Mouse (Mus musculus) intestine, embryonic 15.5 days (tissue): ENCODE measurements around the gene Rnf123. TPM values are rescaled to one million over a fixed set of nuclear protein-coding genes. Genes with fewer than 3 reads are reported as not detected.

Experiments
- ATAC-seq: fragments of 200-750 bp; cut with Nextera tagmentation; 2 replicates; pipeline ENCODE4 v1.8.0; 2017; ENCODE audit warnings: moderate TSS enrichment, moderate library complexity
- H3K27ac ChIP-seq: fragments of 300-500 bp; sonication (generic); 2 replicates; pipeline ENCODE4 v1.5.1; 2015; ENCODE audit warnings: mild to moderate bottlenecking, inconsistent platforms
- H3K27me3 ChIP-seq: fragments of 300-500 bp; sonication (generic); replicated peaks from 2 replicates; pipeline ENCODE4 v1.6.1; 2015; ENCODE audit warnings: inconsistent platforms
- H3K36me3 ChIP-seq: fragments of 300-500 bp; sonication (generic); 2 replicates; pipeline ENCODE4 v1.6.1; 2015; ENCODE audit warnings: inconsistent platforms
- H3K4me1 ChIP-seq: fragments of 300-500 bp; sonication (generic); replicated peaks from 2 replicates; pipeline ENCODE4 v1.6.1; 2015; ENCODE audit warnings: inconsistent platforms
- H3K4me2 ChIP-seq: fragments of 300-500 bp; sonication (generic); replicated peaks from 2 replicates; pipeline ENCODE4 v1.6.1; 2015; ENCODE audit warnings: mild to moderate bottlenecking, inconsistent platforms
- H3K4me3 ChIP-seq: fragments of 300-500 bp; sonication (generic); replicated peaks from 2 replicates; pipeline ENCODE4 v1.5.1; 2015; ENCODE audit warnings: inconsistent platforms
- H3K9ac ChIP-seq: fragments of 300-500 bp; sonication (generic); 2 replicates; pipeline ENCODE4 v1.6.1; 2015; ENCODE audit warnings: inconsistent platforms
- H3K9me3 ChIP-seq: fragments of 300-500 bp; sonication (generic); 2 replicates; pipeline ENCODE4 v1.6.1; 2016; ENCODE audit warnings: inconsistent platforms
- WGBS: fragments of 180-500 bp; shearing (Covaris S2); methylation state at CpG from one replicate; pipeline ENCODE4 v1.1.7; 2015; 5-methylcytosine and 5-hydroxymethylcytosine counted together
- polyA plus RNA-seq: library from polyadenylated mRNA; unstranded; fragments of >200 nt; fragmentation: Nextera tagmentation; extraction: Ambion mirVana; gene quantifications from 2 replicates; pipeline ENCODE4 v1.2.1, GENCODE M21; 2015

Rnf123 gene
- polyA plus RNA-seq, 1 experiment from 2014 or later, result 18.6 TPM

- Histone ChIP-seq H3K27me3 (no peaks in the 10 kb centered on the region), H3K4me1 (peaks cover 10% of the 10 kb centered on the region), H3K4me3 (no peak overlapping the region), H3K4me2 (no peak overlapping the region), H3K27ac (peak overlapping the region; percentile 33; the same call in 1 of the 2 replicates), H3K36me3 (no peaks in the 10 kb centered on the region), H3K9me3 (no peaks in the 10 kb centered on the region), H3K9ac (no peak overlapping the region)
- WGBS, result 61% methylated on average over 9 of the region's 9 CpGs
- no peak for ATAC-seq
Observed at GRCm38 (mm10) chr9:108072481-108072924, 10.6 kb downstream of the Rnf123 start.

- Histone ChIP-seq H3K4me3 (no peak overlapping the region), H3K27ac (no peak overlapping the region), H3K27me3 (no peaks in the 10 kb centered on the region), H3K4me2 (no peak overlapping the region), H3K4me1 (peaks cover 10% of the 10 kb centered on the region), H3K36me3 (no peaks in the 10 kb centered on the region), H3K9ac (no peak overlapping the region), H3K9me3 (no peaks in the 10 kb centered on the region)
- ATAC-seq, result 0 out of 2 replicates have a peak, but pooled peaks have one; percentile 43
- WGBS, result 64% methylated on average over 4 of the region's 4 CpGs
Observed at GRCm38 (mm10) chr9:108071801-108072200, 11.3 kb downstream of the Rnf123 start.

GRCm38 (mm10) chr9:108069529-108069928 lies 13.6 kb downstream of the Rnf123 start:
- Histone ChIP-seq H3K9me3 (no peaks in the 10 kb centered on the region), H3K4me3 (no peak overlapping the region)
- 88% methylated on average over 7 of the region's 7 CpGs for WGBS

GRCm38 (mm10) chr9:108069007-108069406 lies 14.1 kb downstream of the Rnf123 start:
- Histone ChIP-seq H3K4me2 (no peak overlapping the region), H3K27ac (no peak overlapping the region), H3K4me3 (no peak overlapping the region), H3K27me3 (no peaks in the 10 kb centered on the region), H3K36me3 (no peaks in the 10 kb centered on the region), H3K9ac (no peak overlapping the region), H3K4me1 (peaks cover 10% of the 10 kb centered on the region), H3K9me3 (no peaks in the 10 kb centered on the region)
- 89% methylated on average over 9 of the region's 9 CpGs for WGBS
- ATAC-seq, result no peak

More at GRCm38 (mm10) chr9:108069529-108069928, 13.6 kb downstream of the Rnf123 start:
- H3K36me3 ChIP-seq, result no peaks in the 10 kb centered on the region
- no peak overlapping the region for H3K4me2 ChIP-seq
- no peak for ATAC-seq
- no peak overlapping the region for H3K9ac ChIP-seq
- no peaks in the 10 kb centered on the region for H3K27me3 ChIP-seq
- H3K4me1 ChIP-seq, result peaks cover 10% of the 10 kb centered on the region
- H3K27ac ChIP-seq, result no peak overlapping the region

- Histone ChIP-seq H3K9ac (no peak overlapping the region), H3K4me3 (no peak overlapping the region), H3K27ac (no peak overlapping the region), H3K27me3 (no peaks in the 10 kb centered on the region), H3K4me2 (no peak overlapping the region), H3K4me1 (peaks cover 6% of the 10 kb centered on the region; the same call in 1 of the 2 replicates), H3K9me3 (no peaks in the 10 kb centered on the region), H3K36me3 (0 out of 2 replicates have a peak, but pooled peaks cover 6% of the 10 kb centered on the region)
- ATAC-seq, result peak; percentile 29
- 18% methylated on average over 8 of the region's 8 CpGs for WGBS
Observed at GRCm38 (mm10) chr9:108067900-108068299, 15.2 kb downstream of the Rnf123 start.

GRCm38 (mm10) chr9:108067199-108067598 lies 15.9 kb downstream of the Rnf123 start:
- ATAC-seq, result no peak
- peaks cover 4% of the 10 kb centered on the region; the same call in 1 of the 2 replicates for H3K4me1 ChIP-seq
- H3K27ac ChIP-seq, result no peak overlapping the region
- no peaks in the 10 kb centered on the region for H3K9me3 ChIP-seq
- no peaks in the 10 kb centered on the region for H3K27me3 ChIP-seq
- 0 out of 2 replicates have a peak, but pooled peaks cover 8% of the 10 kb centered on the region for H3K36me3 ChIP-seq
- H3K4me3 ChIP-seq, result no peak overlapping the region
- no peak overlapping the region for H3K4me2 ChIP-seq
- 82% methylated on average over 7 of the region's 7 CpGs for WGBS
- no peak overlapping the region for H3K9ac ChIP-seq

- Histone ChIP-seq H3K9me3 (no peaks in the 10 kb centered on the region), H3K36me3 (0 out of 2 replicates have a peak, but pooled peaks cover 8% of the 10 kb centered on the region), H3K4me1 (peaks cover 4% of the 10 kb centered on the region; the same call in 1 of the 2 replicates), H3K4me2 (no peak overlapping the region), H3K27ac (no peak overlapping the region), H3K27me3 (no peaks in the 10 kb centered on the region), H3K9ac (no peak overlapping the region), H3K4me3 (no peak overlapping the region)
- WGBS, result 38% methylated on average over 5 of the region's 5 CpGs
- ATAC-seq, result peak; percentile 62
Observed at GRCm38 (mm10) chr9:108065491-108066011, 17.6 kb downstream of the Rnf123 start.

GRCm38 (mm10) chr9:108063361-108063760 lies 19.8 kb downstream of the Rnf123 start:
- Histone ChIP-seq H3K36me3 (peaks cover 17% of the 10 kb centered on the region; the same call in 1 of the 2 replicates), H3K4me2 (no peak overlapping the region), H3K9ac (no peak overlapping the region), H3K9me3 (no peaks in the 10 kb centered on the region), H3K27me3 (no peaks in the 10 kb centered on the region), H3K4me1 (peaks cover 4% of the 10 kb centered on the region; the same call in 1 of the 2 replicates), H3K4me3 (no peak overlapping the region), H3K27ac (no peak overlapping the region)
- ATAC-seq, result no peak
- 85% methylated on average over 12 of the region's 12 CpGs for WGBS

GRCm38 (mm10) chr9:108062142-108062541 lies 21.0 kb downstream of the Rnf123 start:
- peaks cover 20% of the 10 kb centered on the region; the same call in 1 of the 2 replicates for H3K36me3 ChIP-seq
- no peaks in the 10 kb centered on the region for H3K9me3 ChIP-seq
- no peaks in the 10 kb centered on the region for H3K4me1 ChIP-seq
- no peak overlapping the region for H3K9ac ChIP-seq
- no peaks in the 10 kb centered on the region for H3K27me3 ChIP-seq
- no peak for ATAC-seq
- no peak overlapping the region for H3K4me2 ChIP-seq
- no peak overlapping the region for H3K27ac ChIP-seq
- no peak overlapping the region for H3K4me3 ChIP-seq
- 93% methylated on average over 3 of the region's 3 CpGs for WGBS

GRCm38 (mm10) chr9:108058291-108058690 lies 24.9 kb downstream of the Rnf123 start:
- H3K4me2 ChIP-seq, result no peak overlapping the region
- H3K9ac ChIP-seq, result no peak overlapping the region
- no peak overlapping the region for H3K27ac ChIP-seq
- no peaks in the 10 kb centered on the region for H3K9me3 ChIP-seq
- no peaks in the 10 kb centered on the region for H3K27me3 ChIP-seq
- ATAC-seq, result no peak
- H3K4me3 ChIP-seq, result no peak overlapping the region
- 94% methylated on average over 9 of the region's 9 CpGs for WGBS
- H3K4me1 ChIP-seq, result peaks cover 10% of the 10 kb centered on the region
- peaks cover 29% of the 10 kb centered on the region; the same call in 1 of the 2 replicates for H3K36me3 ChIP-seq

- no peak overlapping the region for H3K4me3 ChIP-seq
- 86% methylated on average over 5 of the region's 5 CpGs for WGBS
- H3K27ac ChIP-seq, result no peak overlapping the region
- peaks cover 19% of the 10 kb centered on the region for H3K4me1 ChIP-seq
- peaks cover 23% of the 10 kb centered on the region; the same call in 1 of the 2 replicates for H3K36me3 ChIP-seq
- no peaks in the 10 kb centered on the region for H3K9me3 ChIP-seq
- no peak overlapping the region for H3K4me2 ChIP-seq
- no peak overlapping the region for H3K9ac ChIP-seq
- no peak for ATAC-seq
- H3K27me3 ChIP-seq, result no peaks in the 10 kb centered on the region
Observed at GRCm38 (mm10) chr9:108057262-108057562, 25.9 kb downstream of the Rnf123 start.

GRCm38 (mm10) chr9:108056361-108057261 lies 26.5 kb downstream of the Rnf123 start:
- Histone ChIP-seq H3K4me2 (no peak overlapping the region), H3K27ac (no peak overlapping the region), H3K36me3 (peaks cover 23% of the 10 kb centered on the region), H3K4me3 (no peak overlapping the region), H3K9me3 (no peaks in the 10 kb centered on the region), H3K9ac (no peak overlapping the region), H3K4me1 (peaks cover 20% of the 10 kb centered on the region), H3K27me3 (no peaks in the 10 kb centered on the region)
- 81% methylated on average over 28 of the region's 28 CpGs for WGBS
- ATAC-seq, result no peak
